Mouse (Mus musculus) 3134 (cell line): ENCODE data around the gene Snx11.
"Not testable (repeated sequence)": the region's sequence is repeated elsewhere in the genome, so short reads cannot be mapped to it uniquely, and the experiment has no call there.

Experiments used
- DNase-seq: peaks from one replicate; pipeline ENCODE4 v3.0.0-alpha.2; 2011; ENCODE audit warnings: low spot score; ENCODE audit not compliant: insufficient read length; ENCODE audit errors: extremely low read depth

Gene Snx11

GRCm38 (mm10) chr11:96776968-96777962, at the start of gene Snx11:
TSS of gene Snx11 (minus strand) at chr11:96777559.
- DNase-seq, result peak; percentile 100

- DNase-seq, result no peak
These were observed 49.1 kb upstream of the Snx11 start for GRCm38 (mm10) chr11:96826481-96826880.

DNA sequence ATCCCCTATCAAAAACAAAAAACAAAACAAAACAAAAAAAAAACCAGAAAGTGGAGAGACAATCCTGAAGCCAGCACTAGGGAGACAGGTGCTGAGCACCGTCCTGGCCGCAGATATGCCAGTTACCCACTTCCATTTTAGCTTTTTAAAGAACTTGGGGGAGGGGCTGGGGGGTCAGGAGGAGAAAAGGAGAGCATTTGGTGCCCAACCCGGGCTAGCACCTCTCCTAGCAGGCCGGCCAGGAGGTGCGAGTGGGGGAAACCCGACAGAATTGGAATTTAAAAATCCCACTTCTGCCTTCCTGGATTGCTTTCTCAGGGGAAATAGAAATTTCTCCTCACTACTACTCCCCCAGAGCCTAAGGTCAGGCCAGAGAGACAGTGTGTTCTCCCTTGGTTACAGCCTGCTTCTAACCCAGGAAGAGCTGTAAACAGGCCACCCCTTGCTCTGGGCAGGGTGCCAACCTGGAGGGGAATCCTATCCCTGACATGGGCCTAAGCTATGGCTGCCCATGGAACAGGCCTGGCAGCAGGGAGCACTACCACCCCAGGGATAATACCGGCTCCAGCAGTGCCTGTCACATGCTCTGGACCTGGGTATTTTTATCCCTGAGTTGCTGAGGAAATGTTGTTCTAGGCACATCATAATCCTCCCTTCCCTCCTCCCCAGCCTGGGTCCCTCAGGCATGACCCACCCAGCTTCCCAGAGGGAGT, 47.6 kb upstream of the Snx11 start:
- peak; percentile 45 for DNase-seq

- DNase-seq, result peak; percentile 97
These were observed 46.8 kb upstream of the Snx11 start for GRCm38 (mm10) chr11:96823880-96824782.

GRCm38 (mm10) chr11:96823471-96823837, 46.1 kb upstream of the Snx11 start:
- no peak for DNase-seq

DNA sequence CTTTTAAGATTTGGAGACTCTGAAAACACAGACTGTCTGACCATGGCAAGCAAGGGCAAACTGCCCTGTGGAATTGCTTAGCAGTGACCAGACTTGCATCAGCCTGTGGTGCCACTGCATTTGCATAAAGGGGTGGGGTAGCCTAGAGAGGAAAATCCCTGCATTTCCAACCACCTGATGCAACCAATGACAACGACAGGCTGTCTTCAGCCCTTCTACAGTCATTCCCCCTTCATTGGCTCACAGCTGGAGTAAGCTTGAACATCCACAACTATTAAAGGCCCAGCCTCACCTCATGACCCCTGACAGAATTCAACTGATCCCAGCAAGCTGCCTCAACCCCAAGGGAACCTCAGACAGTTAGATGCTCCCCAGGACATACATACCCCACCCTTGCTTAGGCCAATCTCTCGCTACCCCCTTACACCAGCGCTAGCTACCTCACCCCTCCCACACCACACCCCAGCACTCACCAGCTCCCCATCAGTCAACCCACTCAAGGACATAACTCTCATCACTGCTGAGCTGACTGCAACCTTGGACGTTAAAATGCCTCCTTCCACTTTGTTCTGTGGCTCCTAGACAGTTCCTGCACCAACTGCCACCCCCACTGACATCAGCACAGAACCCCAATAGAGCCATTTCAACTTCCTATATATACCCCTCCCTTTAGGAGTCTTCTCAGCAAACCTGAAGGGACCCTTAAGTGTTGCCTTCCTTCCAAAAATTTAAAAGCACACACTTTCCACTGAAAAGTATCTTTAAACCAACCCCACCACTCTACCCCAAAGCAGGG, 45.5 kb upstream of the Snx11 start:
- peak; percentile 81 for DNase-seq

- no peak for DNase-seq
These were observed 44.6 kb upstream of the Snx11 start for GRCm38 (mm10) chr11:96821956-96822355.

DNA sequence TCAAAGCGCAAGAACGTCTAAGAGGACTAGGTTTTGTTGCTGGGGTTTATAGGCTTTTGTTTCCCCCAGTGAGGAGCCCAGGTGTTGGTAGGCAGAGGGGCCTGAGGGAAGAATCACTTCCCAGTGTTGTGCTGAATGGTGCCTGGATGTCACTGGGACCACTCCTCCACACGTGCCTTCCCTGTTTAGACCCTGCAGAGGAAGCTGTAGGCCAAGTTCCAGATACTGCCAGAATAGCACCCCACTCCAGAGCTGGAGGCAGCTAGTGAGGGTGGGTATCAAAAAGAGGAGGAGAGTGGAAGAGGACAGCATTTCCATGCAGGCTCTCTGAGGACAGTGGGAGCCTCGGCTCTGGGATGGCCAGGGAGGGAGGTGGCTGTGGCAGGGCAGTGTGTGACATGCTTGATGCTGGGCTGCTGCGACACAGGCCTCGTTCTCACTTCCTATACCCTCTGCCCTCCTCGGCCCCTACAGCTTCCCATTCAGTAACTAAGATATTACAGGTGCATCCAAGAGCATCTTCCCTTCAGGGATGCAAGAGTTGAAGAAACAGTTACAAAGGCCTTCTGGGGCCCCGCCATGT, 40.9 kb upstream of the Snx11 start:
- no peak for DNase-seq

DNA sequence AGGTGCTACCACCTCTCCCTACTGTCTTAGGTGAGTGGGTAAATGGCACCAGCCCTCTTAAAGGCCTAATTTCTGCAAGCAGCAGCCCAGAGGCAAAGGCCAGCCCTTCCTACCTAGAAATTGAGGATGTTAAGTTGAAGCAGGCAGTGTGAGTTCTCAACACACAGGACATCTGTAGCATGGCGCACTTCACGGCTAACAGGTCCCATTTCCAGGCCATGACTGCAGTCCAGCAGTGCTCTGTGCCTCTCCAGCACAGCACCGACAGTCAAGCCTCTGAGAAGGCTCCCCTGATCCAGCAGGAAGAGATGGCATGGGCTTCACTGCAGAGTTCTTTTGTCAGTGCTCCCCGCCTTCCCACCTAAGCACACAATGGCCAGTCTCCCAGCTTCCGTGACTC, 39.6 kb upstream of the Snx11 start:
- no peak for DNase-seq

GRCm38 (mm10) chr11:96816494-96816893, 39.1 kb upstream of the Snx11 start:
- DNase-seq, result no peak

- no peak for DNase-seq
These were observed 38.5 kb upstream of the Snx11 start for GRCm38 (mm10) chr11:96815895-96816294.

DNA sequence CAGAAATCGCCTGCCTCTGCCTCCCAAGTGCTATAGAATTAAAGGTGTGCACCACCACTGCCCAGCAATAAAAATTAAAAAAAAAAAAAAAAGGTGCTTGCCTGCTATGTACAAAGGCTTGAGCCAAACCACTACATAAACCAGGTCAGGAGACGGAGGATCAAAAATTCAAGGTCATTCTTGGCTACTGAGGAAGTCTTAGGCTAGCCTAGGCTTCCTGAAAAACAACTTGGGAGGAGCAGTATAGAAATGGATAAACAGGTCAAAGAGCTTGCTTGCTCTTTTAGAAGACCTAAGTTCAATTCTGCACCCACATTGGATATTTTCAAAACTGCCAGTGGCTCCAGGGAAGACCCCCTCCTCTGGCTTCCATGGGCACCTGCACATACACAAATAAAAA, 37.1 kb upstream of the Snx11 start:
- no peak for DNase-seq

DNA sequence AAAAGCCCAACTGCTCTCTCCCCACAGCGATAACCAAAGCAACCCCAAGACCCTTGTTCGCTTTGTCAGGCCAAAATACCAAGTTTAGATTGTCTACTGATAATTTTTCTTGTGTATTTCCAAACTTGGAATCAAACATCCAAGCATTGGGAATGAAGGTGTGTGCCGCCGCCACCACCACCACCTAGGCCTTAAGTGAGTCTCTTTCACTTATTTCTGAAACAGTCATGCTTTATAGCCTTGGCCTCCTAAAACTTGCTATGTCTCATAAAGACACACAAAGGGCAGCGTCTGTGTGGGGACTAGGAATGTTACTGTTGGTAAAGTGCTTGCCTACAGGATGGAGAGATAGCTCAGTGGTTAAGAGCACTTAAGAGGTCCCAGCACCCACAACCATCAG, 36.6 kb upstream of the Snx11 start:
- no peak for DNase-seq

GRCm38 (mm10) chr11:96813455-96813854, 36.1 kb upstream of the Snx11 start:
- DNase-seq, result no peak

GRCm38 (mm10) chr11:96811188-96811587, 33.8 kb upstream of the Snx11 start:
- DNase-seq, result not testable (repeated sequence)

- no peak for DNase-seq
These were observed 32.3 kb upstream of the Snx11 start for GRCm38 (mm10) chr11:96809562-96810235.

DNA sequence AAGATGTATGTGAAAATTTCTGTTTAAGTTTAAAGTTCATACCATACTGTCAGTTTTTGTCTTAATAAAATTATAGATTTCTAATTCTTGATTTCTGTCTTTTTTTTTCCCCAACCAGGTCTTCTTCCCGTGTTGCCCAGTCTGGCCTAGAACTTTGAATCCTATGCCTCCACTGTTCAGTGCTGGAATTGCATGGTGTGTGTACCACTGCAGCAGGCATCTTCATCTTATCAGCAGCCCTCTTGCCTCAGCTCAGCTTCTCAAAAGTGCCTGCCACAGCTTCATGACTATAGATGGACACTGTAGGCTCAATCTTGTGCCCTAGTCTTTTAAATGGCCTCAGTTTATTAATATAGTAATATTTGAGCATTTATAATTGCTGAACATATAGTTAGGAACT, 30.7 kb upstream of the Snx11 start:
- no peak for DNase-seq

DNA sequence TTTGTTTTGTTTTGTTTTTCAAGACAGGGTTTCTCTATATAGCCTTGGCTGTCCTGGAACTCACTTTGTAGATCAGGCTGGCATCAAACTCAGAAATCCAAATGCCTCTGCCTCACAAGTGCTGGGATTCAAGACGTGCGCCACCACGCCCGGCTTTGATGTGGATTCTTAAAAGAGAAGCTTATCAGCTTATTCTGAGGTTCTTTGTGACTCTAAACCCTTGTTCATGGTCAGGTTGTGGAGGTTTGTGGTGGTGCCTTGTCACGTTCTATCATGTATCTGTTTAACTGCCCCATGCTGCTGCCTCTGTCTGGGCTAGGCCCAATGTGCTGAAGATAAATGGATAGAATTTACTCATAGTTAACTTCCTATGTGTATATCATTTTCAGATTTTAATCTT, 28.2 kb upstream of the Snx11 start:
- DNase-seq, result no peak

DNA sequence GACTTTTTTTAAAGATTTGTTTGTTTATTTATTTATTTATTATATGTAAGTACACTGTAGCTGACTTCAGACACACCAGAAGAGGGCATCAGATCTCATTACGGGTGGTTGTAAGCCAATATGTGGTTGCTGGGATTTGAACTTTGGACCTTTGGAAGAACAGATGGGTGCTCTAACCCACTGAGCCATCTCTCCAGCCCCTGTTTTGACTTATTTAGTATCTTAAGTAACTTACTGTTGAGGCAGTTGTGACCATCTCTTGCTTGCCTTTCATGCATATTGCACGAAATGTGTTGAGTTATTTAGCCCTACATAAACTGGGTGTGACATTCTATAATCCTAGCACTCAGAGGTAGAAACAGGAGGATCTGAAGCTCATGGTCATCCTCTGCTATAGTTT, 22.2 kb upstream of the Snx11 start:
- DNase-seq, result no peak
